Mouse (Mus musculus) brain, embryonic 14.5 days (tissue): ENCODE results near the gene Ajap1.

ENCODE experiments used
- CTCF ChIP-seq: fragments of 200-500 bp; IDR thresholded peaks from 2 replicates; pipeline ENCODE4 v1.5.1; 2012; ENCODE audit warnings: inconsistent platforms, mild to moderate bottlenecking, moderate library complexity, borderline replicate concordance; ENCODE audit not compliant: insufficient read depth, insufficient read length; ENCODE audit errors: extremely low read depth
- POLR2A ChIP-seq: fragments of 200-500 bp; IDR thresholded peaks from 2 replicates; pipeline ENCODE4 v1.6.1; 2012; ENCODE audit warnings: mild to moderate bottlenecking, inconsistent platforms, borderline replicate concordance; ENCODE audit not compliant: poor library complexity, insufficient read depth, insufficient read length, severe bottlenecking; ENCODE audit errors: extremely low read depth

DNA sequence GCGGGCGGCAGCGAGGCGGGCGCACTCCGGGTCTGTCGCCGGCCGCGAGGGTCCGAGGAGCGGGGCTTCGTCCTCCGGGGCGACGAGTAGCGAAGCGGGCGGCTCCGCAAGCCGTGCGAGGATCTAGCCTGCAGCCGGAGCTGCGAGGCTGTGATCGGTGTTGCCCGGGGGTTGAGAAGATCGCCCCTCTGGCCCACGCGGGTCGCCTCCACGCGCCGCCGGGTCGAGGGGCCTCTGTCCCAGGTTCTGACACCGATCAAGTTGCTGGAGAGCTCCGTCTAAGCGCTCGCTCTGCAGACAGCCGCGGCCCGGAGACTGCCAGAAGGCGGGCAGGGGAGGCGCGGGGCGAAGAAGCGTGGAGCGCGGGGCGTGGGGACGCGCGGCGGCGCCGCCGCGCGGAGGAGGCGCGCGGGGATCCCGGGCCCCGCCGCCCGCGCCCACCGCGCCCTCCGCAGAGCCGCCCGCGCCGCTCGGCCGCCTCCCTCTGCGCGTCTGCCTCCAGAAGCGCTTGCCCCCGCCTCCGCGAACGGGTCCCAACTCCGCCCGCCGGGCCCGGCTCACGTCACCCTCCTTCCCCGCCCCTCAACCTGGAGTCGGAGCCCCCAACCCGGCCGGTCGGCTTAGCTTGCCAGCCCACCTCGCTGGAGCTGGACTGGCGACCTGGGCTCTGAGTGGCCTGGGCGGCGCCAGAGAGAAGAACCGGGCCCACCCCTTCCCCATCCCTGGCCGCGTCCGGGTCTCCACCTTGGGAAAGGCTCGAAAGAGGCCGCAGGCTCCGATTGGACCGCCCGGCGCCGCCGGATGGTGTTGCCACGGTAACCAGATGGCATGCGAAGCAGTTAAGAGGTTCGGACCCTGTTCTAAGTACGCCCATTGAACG lies at the start of gene Ajap1:
- TF ChIP-seq POLR2A (0 out of 2 replicates have a peak, but pooled peaks have one; percentile 12), CTCF (no peak)
